Mouse (Mus musculus) heart, embryonic 16.5 days (tissue): Measurements from ENCODE around the gene Ncbp1. TPM values are rescaled to one million over a fixed set of nuclear protein-coding genes. Genes with fewer than 3 reads are reported as not detected.

Experiments
- ATAC-seq: fragments of 200-750 bp; cut with Nextera tagmentation; replicated peaks from 2 replicates; pipeline ENCODE4 v1.8.0; 2017; ENCODE audit warnings: moderate number of reproducible peaks; ENCODE audit not compliant: insufficient read depth, low FRiP score; ENCODE audit errors: extremely low read depth
- H3K27ac ChIP-seq: fragments of 300-500 bp; sonication (generic); 2 replicates; pipeline ENCODE4 v1.5.1; 2014; ENCODE audit warnings: mild to moderate bottlenecking, low read length, control low read depth, moderate library complexity
- H3K27me3 ChIP-seq: fragments of 300-500 bp; sonication (generic); 2 replicates; pipeline ENCODE4 v1.6.1; 2014; ENCODE audit warnings: low read length, mixed read lengths; ENCODE audit not compliant: control insufficient read depth, insufficient read depth
- H3K36me3 ChIP-seq: fragments of 300-500 bp; sonication (generic); 2 replicates; pipeline ENCODE4 v1.6.1; 2014; ENCODE audit not compliant: control insufficient read depth, insufficient read depth
- H3K4me1 ChIP-seq: fragments of 300-500 bp; sonication (generic); 2 replicates; pipeline ENCODE4 v1.6.1; 2014; ENCODE audit warnings: low read length, mixed read lengths; ENCODE audit not compliant: control insufficient read depth, insufficient read depth
- H3K4me2 ChIP-seq: fragments of 300-500 bp; sonication (generic); 2 replicates; pipeline ENCODE4 v1.6.1; 2014; ENCODE audit warnings: low read depth, mild to moderate bottlenecking, control low read depth, low read length
- H3K4me3 ChIP-seq: fragments of 300-500 bp; sonication (generic); 2 replicates; pipeline ENCODE4 v1.5.1; 2014; ENCODE audit warnings: mild to moderate bottlenecking, control low read depth, low read length
- H3K9ac ChIP-seq: fragments of 300-500 bp; sonication (generic); 2 replicates; pipeline ENCODE4 v1.6.1; 2014; ENCODE audit warnings: low read length, control low read depth
- H3K9me3 ChIP-seq: fragments of 300-500 bp; sonication (generic); replicated peaks from 2 replicates; pipeline ENCODE4 v1.6.1; 2016; ENCODE audit warnings: low read length; ENCODE audit not compliant: control insufficient read depth
- WGBS: fragments of 180-500 bp; shearing (Covaris S2); extraction: QIAGEN DNeasy Blood & Tissue Kit; methylation state at CpG from one replicate; pipeline ENCODE4 v1.1.7; 2014; 5-methylcytosine and 5-hydroxymethylcytosine counted together
- polyA plus RNA-seq: library from polyadenylated mRNA; unstranded; fragments of >200 nt; fragmentation: Nextera tagmentation; extraction: Ambion mirVana; gene quantifications from 2 replicates; pipeline ENCODE4 v1.2.1, GENCODE M21; 2015

Ncbp1 gene
- polyA plus RNA-seq, 1 experiment from 2014 or later: 48.3 TPM

- Histone ChIP-seq H3K9me3 (no peaks in the 10 kb centered on the region), H3K27me3 (no peaks in the 10 kb centered on the region), H3K27ac (no peak overlapping the region), H3K4me1 (no peaks in the 10 kb centered on the region), H3K36me3 (no peaks in the 10 kb centered on the region), H3K9ac (no peak overlapping the region), H3K4me2 (no peak overlapping the region), H3K4me3 (no peak overlapping the region)
- no peak for ATAC-seq
- 76% methylated on average over 3 of the region's 3 CpGs for WGBS
Measured at GRCm38 (mm10) chr4:46221090-46221489, 82.7 kb downstream of the Ncbp1 start.

Other genes with a start within 250 kb of the Ncbp1 start
- gene Ccdc180, start 248.3 kb upstream of the Ncbp1 start, polyA plus RNA-seq: 0.18 and 0.56 TPM in 2 replicates
- gene Tdrd7, start 173.3 kb upstream of the Ncbp1 start, polyA plus RNA-seq: 17.7 and 18.5 TPM in 2 replicates
- gene Tmod1, start 99.7 kb upstream of the Ncbp1 start, polyA plus RNA-seq: 202 and 217 TPM in 2 replicates
- 25.0 and 25.3 TPM in 2 replicates for gene Tstd2, start 81 bp downstream of the Ncbp1 start, polyA plus RNA-seq
- 14.5 and 15.2 TPM in 2 replicates for gene Xpa, start 57.7 kb downstream of the Ncbp1 start, polyA plus RNA-seq
- gene Foxe1, start 205.0 kb downstream of the Ncbp1 start, polyA plus RNA-seq: not detected in 2 replicates